Mouse (Mus musculus) thymus, adult 2 months (tissue): ENCODE measurements around the gene Soat1. TPM values are rescaled to one million over a fixed set of nuclear protein-coding genes. Genes with fewer than 3 reads are reported as not detected.
"Not testable (repeated sequence)": the region's sequence is repeated elsewhere in the genome, so short reads cannot be mapped to it uniquely, and the experiment has no call there.

Source experiments
- DNase-seq: peaks from one replicate; pipeline ENCODE4 v3.0.0; 2021
- H3K27ac ChIP-seq: fragments of 200-500 bp; 2 replicates; pipeline ENCODE4 v1.5.1; 2012; ENCODE audit warnings: low read length, control low read depth; ENCODE audit not compliant: control insufficient read depth, insufficient read depth
- H3K27me3 ChIP-seq: fragments of 200-500 bp; 2 replicates; pipeline ENCODE4 v1.6.1; 2012; ENCODE audit warnings: mild to moderate bottlenecking, low read length, moderate library complexity, mixed read lengths; ENCODE audit not compliant: control insufficient read depth, insufficient read depth
- H3K36me3 ChIP-seq: fragments of 200-500 bp; 2 replicates; pipeline ENCODE4 v1.6.1; 2012; ENCODE audit warnings: mild to moderate bottlenecking, low read length, moderate library complexity; ENCODE audit not compliant: control insufficient read depth, insufficient read depth
- H3K4me1 ChIP-seq: fragments of 200-500 bp; replicated peaks from 2 replicates; pipeline ENCODE4 v1.6.1; 2012; ENCODE audit warnings: low read length; ENCODE audit not compliant: control insufficient read depth, insufficient read depth
- H3K4me3 ChIP-seq: fragments of 200-500 bp; 2 replicates; pipeline ENCODE4 v1.5.1; 2012; ENCODE audit warnings: mild to moderate bottlenecking, low read length, control low read depth, moderate library complexity; ENCODE audit not compliant: control insufficient read depth, insufficient read depth
- CTCF ChIP-seq: fragments of 200-500 bp; IDR thresholded peaks from 2 replicates; pipeline ENCODE4 v1.5.1; 2012; ENCODE audit warnings: mild to moderate bottlenecking, control low read depth, low read length, moderate library complexity, borderline replicate concordance; ENCODE audit not compliant: control insufficient read depth, poor library complexity, insufficient read depth; ENCODE audit errors: extremely low read depth
- POLR2A ChIP-seq: fragments of 200-500 bp; IDR thresholded peaks from 2 replicates; pipeline ENCODE4 v1.6.1; 2012; ENCODE audit warnings: mild to moderate bottlenecking, low read length, control low read depth, moderate library complexity; ENCODE audit not compliant: control insufficient read depth, poor library complexity, insufficient read depth; ENCODE audit errors: extremely low read depth
- WGBS: fragments of 180-500 bp; shearing (Covaris S2); methylation state at CpG from one replicate; pipeline ENCODE4 v1.1.7; 2018; 5-methylcytosine and 5-hydroxymethylcytosine counted together
- polyA plus RNA-seq: library from polyadenylated mRNA; depleted of rRNA; stranded (reverse); fragments of >200 nt; gene quantifications from 2 replicates; pipeline ENCODE4 v1.2.3, GENCODE M21; 2012; rRNA removed

Gene Soat1
- polyA plus RNA-seq, 1 experiment, result 119 TPM

DNA sequence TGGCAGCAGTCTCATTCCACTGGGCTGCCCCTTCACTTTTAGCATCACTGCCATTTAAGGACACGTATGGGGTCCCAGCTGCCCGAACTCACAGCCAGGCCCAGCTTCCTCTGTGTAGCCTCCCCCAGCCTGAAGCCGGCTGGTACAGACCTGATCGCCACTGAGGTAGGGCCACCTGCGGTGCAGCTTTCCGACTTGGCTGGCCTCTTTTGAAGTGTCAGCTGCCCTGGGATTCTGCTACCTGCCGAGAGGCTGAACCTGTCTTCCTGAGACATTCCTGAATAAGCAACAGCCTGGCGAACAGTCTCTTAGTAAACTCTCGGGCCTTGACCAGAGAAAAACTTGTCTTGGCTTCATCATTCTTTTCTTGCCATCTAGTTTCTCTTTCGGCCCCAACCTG lies 70.9 kb downstream of the Soat1 start:
- 95% methylated on average over 10 of the region's 10 CpGs for WGBS
- no peak for TF ChIP-seq CTCF
- no peak for TF ChIP-seq POLR2A
- Histone ChIP-seq H3K4me3 (no peak overlapping the region), H3K36me3 (no peaks in the 10 kb centered on the region), H3K27me3 (no peaks in the 10 kb centered on the region), H3K27ac (no peak overlapping the region), H3K4me1 (peaks cover 23% of the 10 kb centered on the region)
- no peak for DNase-seq

DNA sequence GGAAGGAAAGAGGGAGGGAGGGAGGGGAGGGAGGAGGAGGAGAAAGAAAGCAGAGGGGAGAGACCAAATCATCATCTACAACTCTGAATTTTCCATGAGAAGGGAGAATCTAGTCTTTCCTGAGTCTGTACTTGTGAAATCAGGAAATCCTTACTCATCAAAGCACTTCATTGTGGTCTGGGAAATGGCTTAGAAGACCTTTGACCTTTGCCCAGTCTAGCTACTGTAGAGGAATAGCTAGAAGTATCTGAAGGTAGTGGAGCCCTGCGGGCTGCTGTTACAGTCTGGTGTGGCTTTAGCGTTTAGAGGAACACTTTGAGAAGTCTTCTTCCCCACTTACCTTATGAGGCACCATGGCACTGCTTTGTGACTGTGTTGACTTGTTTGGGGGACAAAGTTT lies 71.6 kb downstream of the Soat1 start:
- no peak for DNase-seq
- Histone ChIP-seq H3K4me3 (no peak overlapping the region), H3K27ac (no peak overlapping the region), H3K36me3 (no peaks in the 10 kb centered on the region), H3K4me1 (peaks cover 20% of the 10 kb centered on the region), H3K27me3 (no peaks in the 10 kb centered on the region)
- 87% methylated on average over 2 of the region's 2 CpGs for WGBS
- TF ChIP-seq POLR2A, result no peak
- no peak for TF ChIP-seq CTCF

DNA sequence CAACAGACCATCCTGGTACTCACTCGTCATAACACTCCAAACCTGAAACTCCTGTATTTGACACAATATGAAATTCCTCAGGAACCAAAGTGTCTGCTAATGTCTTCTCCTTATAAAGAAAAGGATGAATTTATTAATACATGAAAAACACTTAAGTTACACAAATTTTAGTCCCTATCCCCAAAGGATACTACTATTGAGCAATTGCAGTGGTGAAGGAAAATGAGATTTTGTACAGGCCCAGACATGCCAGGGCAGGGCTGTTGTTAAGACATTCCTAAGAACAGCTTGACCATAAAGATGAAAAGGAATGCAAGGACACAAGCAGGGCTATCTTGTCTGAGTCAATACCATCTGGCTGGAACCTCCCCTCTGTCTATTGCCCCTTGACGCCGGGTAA lies 74.0 kb downstream of the Soat1 start:
- DNase-seq, result not testable (repeated sequence)

DNA sequence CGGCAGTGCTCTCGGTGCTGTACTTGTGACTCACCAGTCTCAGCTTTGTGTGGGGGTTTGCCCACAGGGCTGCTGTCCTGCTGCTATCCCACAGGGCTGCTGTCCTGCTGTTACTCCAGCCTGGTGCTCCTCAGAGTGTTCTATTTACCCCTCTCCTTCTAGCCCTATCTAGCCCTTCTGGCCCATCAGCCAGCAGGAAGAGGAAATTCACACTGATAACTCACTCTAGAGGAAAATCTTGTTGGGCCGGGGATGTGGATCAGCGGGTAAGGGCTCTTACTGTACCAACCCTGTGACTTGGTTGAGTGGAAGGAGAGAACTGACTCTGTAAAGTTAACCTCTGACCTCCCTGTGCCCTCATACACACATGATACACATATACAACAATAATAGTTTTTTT lies 81.0 kb downstream of the Soat1 start:
- peak overlapping the region; percentile 44; the same call in 1 of the 2 replicates for H3K27ac ChIP-seq
- H3K4me3 ChIP-seq, result no peak overlapping the region
- H3K27me3 ChIP-seq, result no peaks in the 10 kb centered on the region
- WGBS, result 95% methylated on average over 4 of the region's 4 CpGs
- DNase-seq, result no peak
- no peak for TF ChIP-seq POLR2A
- TF ChIP-seq CTCF, result no peak
- peaks cover 28% of the 10 kb centered on the region for H3K4me1 ChIP-seq
- H3K36me3 ChIP-seq, result no peaks in the 10 kb centered on the region

More for the DNA sequence above, 74.0 kb downstream of the Soat1 start:
- H3K27me3 ChIP-seq, H3K36me3 ChIP-seq, H3K4me3 ChIP-seq: not testable (repeated sequence)
- H3K4me1 ChIP-seq, result peaks cover 18% of the 10 kb centered on the region
- WGBS, result 58% methylated on average over 3 of the region's 3 CpGs
- peak overlapping the region; percentile 78 for H3K27ac ChIP-seq

DNA sequence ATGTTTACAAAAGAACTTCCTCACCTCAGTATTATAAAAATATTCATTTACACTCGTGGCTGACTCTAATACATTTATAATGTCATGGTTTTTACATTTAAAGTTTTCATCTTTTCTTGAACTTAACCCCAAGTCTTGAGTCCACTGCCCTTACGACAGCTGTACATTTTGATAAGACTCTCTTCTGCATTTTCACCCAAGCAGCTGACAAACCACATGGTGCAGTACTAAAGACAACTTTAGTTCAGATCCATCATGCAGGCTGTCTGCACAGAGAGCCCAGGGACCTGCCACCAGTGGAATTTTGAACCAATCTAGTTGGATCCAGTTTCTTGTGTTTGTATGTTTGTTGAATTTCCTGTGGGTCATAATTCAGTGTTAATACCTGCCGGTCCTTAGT lies 87.3 kb downstream of the Soat1 start:
- WGBS, result 57% methylated on average over 3 of the region's 3 CpGs
- no peak for DNase-seq
- Histone ChIP-seq H3K36me3 (no peaks in the 10 kb centered on the region), H3K4me3 (no peak overlapping the region), H3K27ac (no peak overlapping the region), H3K4me1 (peaks cover 6% of the 10 kb centered on the region), H3K27me3 (no peaks in the 10 kb centered on the region)
- TF ChIP-seq POLR2A (no peak), CTCF (no peak)

DNA sequence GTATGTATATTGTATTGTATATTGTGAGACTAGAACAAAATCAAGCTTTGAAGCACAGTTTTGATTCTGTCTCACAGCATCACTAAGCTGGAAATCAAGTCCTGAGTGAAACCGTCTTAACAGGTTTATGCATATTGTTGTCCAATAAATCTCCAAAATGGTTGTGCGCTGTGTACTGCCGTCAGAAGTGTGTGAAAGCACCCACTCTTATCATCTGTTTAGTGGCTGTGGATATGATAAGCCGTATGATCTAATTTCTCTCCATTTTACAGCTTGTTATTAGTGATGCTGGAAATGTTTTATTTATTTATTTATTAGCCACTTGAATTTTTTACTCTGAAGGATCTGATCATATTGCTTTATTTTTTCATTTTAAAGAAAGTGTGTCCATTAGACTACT lies 87.9 kb downstream of the Soat1 start:
- TF ChIP-seq CTCF, result no peak
- Histone ChIP-seq H3K4me1 (peaks cover 2% of the 10 kb centered on the region), H3K27ac (no peak overlapping the region), H3K36me3 (no peaks in the 10 kb centered on the region), H3K27me3 (no peaks in the 10 kb centered on the region), H3K4me3 (no peak overlapping the region)
- no peak for DNase-seq
- WGBS, result 98% methylated on average over 4 of the region's 4 CpGs

DNA sequence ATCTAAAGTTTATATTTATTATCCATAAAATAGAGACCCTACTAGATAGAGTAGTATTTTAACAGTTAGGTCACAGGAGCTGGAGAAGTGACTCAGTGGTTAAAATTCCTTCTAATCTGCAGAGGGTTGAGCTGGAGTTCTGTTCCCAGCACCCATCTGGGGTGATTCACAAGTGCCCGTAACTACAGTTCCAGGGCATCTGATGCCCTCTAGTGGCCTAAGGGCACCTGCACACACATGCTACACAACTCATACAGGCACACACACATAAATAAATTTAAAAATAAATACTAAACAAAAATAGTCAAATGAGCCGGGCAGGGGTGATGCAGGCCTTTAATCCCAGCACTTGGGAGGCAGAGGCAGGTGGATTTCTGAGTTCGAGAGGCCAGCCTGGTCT lies 92.9 kb downstream of the Soat1 start:
- Histone ChIP-seq H3K27me3 (no peaks in the 10 kb centered on the region), H3K36me3 (no peaks in the 10 kb centered on the region), H3K27ac (no peak overlapping the region), H3K4me1 (no peaks in the 10 kb centered on the region), H3K4me3 (no peak overlapping the region)
- TF ChIP-seq CTCF (no peak), POLR2A (no peak)
- over 99% methylated on average over 3 of the region's 3 CpGs for WGBS
- DNase-seq, result no peak

Other genes starting within 250 kb of the Soat1 start
- gene Tdrd5, start 170.7 kb downstream of the Soat1 start, polyA plus RNA-seq, result 24.0 and 33.0 TPM in 2 replicates
- 3.3 and 3.7 TPM in 2 replicates for gene Nphs2, start 163.6 kb downstream of the Soat1 start, polyA plus RNA-seq
- gene Gm2000, start 108.3 kb downstream of the Soat1 start, polyA plus RNA-seq, result 9.1 and 10.6 TPM in 2 replicates
- 2.4 and 3.2 TPM in 2 replicates for gene Axdnd1, start 53.2 kb downstream of the Soat1 start, polyA plus RNA-seq
- 33.7 and 36.5 TPM in 2 replicates for gene Gm10031, start 49.7 kb upstream of the Soat1 start, polyA plus RNA-seq
- gene Abl2, start 84.5 kb upstream of the Soat1 start, polyA plus RNA-seq, result 18.7 and 19.9 TPM in 2 replicates
- 38.2 and 47.2 TPM in 2 replicates for gene Tor3a, start 200.0 kb upstream of the Soat1 start, polyA plus RNA-seq
- gene Fam20b, start 244.8 kb upstream of the Soat1 start, polyA plus RNA-seq, result 17.7 and 18.2 TPM in 2 replicates